Mouse (Mus musculus): Measurements from ENCODE around the gene Gca. TPM values are rescaled to one million over a fixed set of nuclear protein-coding genes. Genes with fewer than 3 reads are reported as not detected.
A peak's percentile ranks its signal among the peaks of the same experiment; 100 is the strongest.

Gene Gca
- polyA plus RNA-seq (2015; fragmentation: Nextera tagmentation; extraction: Ambion mirVana): 18.8 and 19.5 TPM in 2 replicates

DNA sequence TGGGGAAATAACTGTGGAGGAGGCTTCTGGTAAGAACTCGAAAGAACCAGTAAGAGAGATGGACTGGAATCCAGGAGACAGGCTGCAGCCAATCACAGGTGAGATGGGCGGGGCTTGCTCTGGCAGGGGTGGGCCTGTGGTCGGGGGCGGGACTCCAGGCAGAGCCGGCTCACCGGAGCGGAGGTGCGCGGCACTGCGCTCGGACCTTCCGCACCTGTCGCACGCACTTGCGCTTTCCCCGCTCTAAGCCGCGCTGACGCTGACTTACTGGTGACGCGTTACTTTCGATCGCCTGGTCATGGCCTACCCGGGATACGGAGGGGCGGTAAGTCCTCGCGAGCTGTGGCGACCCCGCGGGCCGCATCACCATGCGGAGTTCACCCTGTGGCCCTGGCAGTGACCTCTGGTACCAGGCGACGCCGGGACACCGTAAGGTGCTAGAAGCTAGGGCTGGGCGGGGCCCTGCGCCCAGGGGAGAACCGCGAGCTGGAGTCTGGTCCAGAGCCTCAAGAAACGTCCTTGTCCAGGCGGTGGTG lies at the start of gene Gca:
Gene Gca, plus strand, starts transcription at position 151 of the 536 bp plus-strand sequence.
- peak within 1 kb of the TSS; percentile 64 for H3K4me3 ChIP-seq (ENCODE audit: low read length)
- H3K4me2 ChIP-seq (replicated peaks; ENCODE audit: low read depth, low read length): peak within 1 kb of the TSS; percentile 88
- WGBS: under 1% methylated on average over 40 of the region's 43 CpGs
- H3K36me3 ChIP-seq (ENCODE audit: insufficient read depth, low read length): no peaks in the 10 kb centered on the region
- peak within 1 kb of the TSS; percentile 65 for H3K9ac ChIP-seq (replicated peaks; ENCODE audit: low read length)
- peaks cover 3% of the 10 kb centered on the region; the same call in 1 of the 2 replicates for H3K4me1 ChIP-seq (ENCODE audit: insufficient read depth, low read length)
- no peaks in the 10 kb centered on the region for H3K27me3 ChIP-seq (ENCODE audit: insufficient read depth, low read length)
- ATAC-seq (ENCODE audit: low FRiP score, low TSS enrichment): peak; percentile 99
- H3K9me3 ChIP-seq (ENCODE audit: low read length): no peaks in the 10 kb centered on the region
- no peak within 1 kb of the TSS for H3K27ac ChIP-seq (ENCODE audit: low read length)

GRCm38 (mm10) chr2:62618934-62619341 lies 45.1 kb upstream of the Gca start:
- Histone ChIP-seq H3K27ac (ENCODE audit: low read length) (no peak overlapping the region), H3K27me3 (ENCODE audit: insufficient read depth, low read length) (no peaks in the 10 kb centered on the region), H3K4me2 (replicated peaks; ENCODE audit: low read depth, low read length) (no peak overlapping the region), H3K36me3 (ENCODE audit: insufficient read depth, low read length) (no peaks in the 10 kb centered on the region), H3K4me1 (ENCODE audit: insufficient read depth, low read length) (no peaks in the 10 kb centered on the region), H3K4me3 (ENCODE audit: low read length) (no peak overlapping the region), H3K9me3 (ENCODE audit: low read length) (no peaks in the 10 kb centered on the region), H3K9ac (replicated peaks; ENCODE audit: low read length) (no peak overlapping the region)
- no peak for ATAC-seq (ENCODE audit: low FRiP score, low TSS enrichment)
- 85% methylated on average over 7 of the region's 7 CpGs for WGBS

DNA sequence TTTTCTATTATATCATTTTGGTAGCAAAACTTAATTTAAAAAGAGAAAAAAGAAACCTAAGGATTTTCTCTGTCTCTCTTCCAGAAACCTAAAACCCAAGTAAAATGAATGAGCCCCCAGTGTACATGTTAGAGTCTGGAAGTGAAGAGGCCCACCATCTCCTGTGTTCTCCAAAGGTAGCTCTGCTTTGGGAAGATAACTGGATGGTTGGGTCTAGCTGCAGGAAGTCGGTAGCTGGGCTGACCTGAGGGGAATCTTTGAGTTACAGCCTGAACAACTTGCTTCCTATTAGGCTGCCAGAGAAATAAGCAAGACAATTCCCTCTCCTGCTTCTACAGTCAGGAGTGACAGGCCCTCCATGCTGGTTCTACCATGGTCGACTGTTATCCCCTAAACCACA lies 44.4 kb upstream of the Gca start:
- H3K27me3 ChIP-seq (ENCODE audit: insufficient read depth, low read length): no peaks in the 10 kb centered on the region
- no peak for ATAC-seq (ENCODE audit: low FRiP score, low TSS enrichment)
- 49% methylated on average over 2 of the region's 2 CpGs for WGBS

DNA sequence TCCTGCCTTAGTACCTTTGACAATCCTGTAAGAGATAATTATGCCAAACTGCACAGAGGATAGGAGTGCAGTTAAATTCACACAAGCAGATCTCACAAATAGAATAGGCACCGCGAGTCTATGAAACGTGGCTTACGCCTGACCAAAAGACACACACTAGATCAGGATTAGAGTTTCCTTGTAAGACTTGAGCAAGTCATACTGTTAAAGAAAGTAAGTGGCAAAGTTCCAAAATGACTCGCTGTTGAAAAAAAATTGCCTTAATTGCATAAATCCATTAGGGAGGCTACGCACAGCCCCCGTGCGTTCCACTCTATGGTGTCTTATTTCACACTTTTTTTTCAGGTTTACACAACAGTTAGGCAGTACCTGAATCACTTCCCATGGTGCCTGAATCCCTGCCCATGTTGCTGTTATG lies 41.1 kb upstream of the Gca start:
- no peak overlapping the region for H3K4me3 ChIP-seq (ENCODE audit: low read length)
- H3K9me3 ChIP-seq (ENCODE audit: low read length): no peaks in the 10 kb centered on the region
- no peak for ATAC-seq (ENCODE audit: low FRiP score, low TSS enrichment)
- no peak overlapping the region for H3K9ac ChIP-seq (replicated peaks; ENCODE audit: low read length)
- H3K36me3 ChIP-seq (ENCODE audit: insufficient read depth, low read length): no peaks in the 10 kb centered on the region
- H3K27me3 ChIP-seq (ENCODE audit: insufficient read depth, low read length): no peaks in the 10 kb centered on the region
- H3K27ac ChIP-seq (ENCODE audit: low read length): no peak overlapping the region
- no peak overlapping the region for H3K4me2 ChIP-seq (replicated peaks; ENCODE audit: low read depth, low read length)
- no peaks in the 10 kb centered on the region for H3K4me1 ChIP-seq (ENCODE audit: insufficient read depth, low read length)
- WGBS: 64% methylated on average over 8 of the region's 8 CpGs

More for the DNA sequence above, 44.4 kb upstream of the Gca start:
- Histone ChIP-seq H3K9ac (replicated peaks; ENCODE audit: low read length) (no peak overlapping the region), H3K36me3 (ENCODE audit: insufficient read depth, low read length) (no peaks in the 10 kb centered on the region), H3K27ac (ENCODE audit: low read length) (no peak overlapping the region), H3K4me2 (replicated peaks; ENCODE audit: low read depth, low read length) (no peak overlapping the region), H3K9me3 (ENCODE audit: low read length) (no peaks in the 10 kb centered on the region), H3K4me1 (ENCODE audit: insufficient read depth, low read length) (no peaks in the 10 kb centered on the region), H3K4me3 (ENCODE audit: low read length) (no peak overlapping the region)

DNA sequence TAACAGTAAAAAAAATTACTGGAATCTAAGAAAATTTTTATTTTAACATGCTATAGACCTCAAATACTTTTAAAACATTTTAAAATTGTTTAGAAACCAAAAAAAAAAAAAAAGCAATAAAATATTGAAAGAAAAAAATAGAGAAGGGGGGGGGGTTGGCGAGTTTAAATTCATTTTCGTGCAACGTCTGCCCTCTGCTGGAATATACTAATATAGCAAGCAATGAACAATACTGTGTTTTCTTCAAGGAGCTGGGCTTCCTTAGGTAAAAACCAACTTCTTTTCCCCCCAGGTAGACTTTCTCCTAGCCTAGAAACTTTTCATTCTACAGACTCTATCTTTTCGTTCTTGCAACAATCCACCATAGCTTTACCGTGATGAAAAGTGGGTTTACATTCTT lies 36.4 kb upstream of the Gca start:
- no peaks in the 10 kb centered on the region for H3K36me3 ChIP-seq (ENCODE audit: insufficient read depth, low read length)
- 6% methylated on average over 5 of the region's 5 CpGs for WGBS
- no peak for ATAC-seq (ENCODE audit: low FRiP score, low TSS enrichment)

GRCm38 (mm10) chr2:62628356-62628755 lies 35.7 kb upstream of the Gca start:
- Histone ChIP-seq H3K36me3 (ENCODE audit: insufficient read depth, low read length) (no peaks in the 10 kb centered on the region), H3K27me3 (ENCODE audit: insufficient read depth, low read length) (no peaks in the 10 kb centered on the region), H3K9ac (replicated peaks; ENCODE audit: low read length) (no peak overlapping the region), H3K4me1 (ENCODE audit: insufficient read depth, low read length) (no peaks in the 10 kb centered on the region), H3K27ac (ENCODE audit: low read length) (no peak overlapping the region), H3K9me3 (ENCODE audit: low read length) (no peaks in the 10 kb centered on the region), H3K4me2 (replicated peaks; ENCODE audit: low read depth, low read length) (no peak overlapping the region), H3K4me3 (ENCODE audit: low read length) (no peak overlapping the region)
- 88% methylated on average over 5 of the region's 5 CpGs for WGBS
- no peak for ATAC-seq (ENCODE audit: low FRiP score, low TSS enrichment)

More for the DNA sequence above, 36.4 kb upstream of the Gca start:
- Histone ChIP-seq H3K9ac (replicated peaks; ENCODE audit: low read length) (no peak overlapping the region), H3K27ac (ENCODE audit: low read length) (no peak overlapping the region), H3K4me1 (ENCODE audit: insufficient read depth, low read length) (no peaks in the 10 kb centered on the region), H3K4me2 (replicated peaks; ENCODE audit: low read depth, low read length) (no peak overlapping the region), H3K27me3 (ENCODE audit: insufficient read depth, low read length) (no peaks in the 10 kb centered on the region), H3K9me3 (ENCODE audit: low read length) (no peaks in the 10 kb centered on the region), H3K4me3 (ENCODE audit: low read length) (no peak overlapping the region)

GRCm38 (mm10) chr2:62630446-62630845 lies 33.6 kb upstream of the Gca start:
- Histone ChIP-seq H3K36me3 (ENCODE audit: insufficient read depth, low read length) (no peaks in the 10 kb centered on the region), H3K27me3 (ENCODE audit: insufficient read depth, low read length) (no peaks in the 10 kb centered on the region), H3K4me1 (ENCODE audit: insufficient read depth, low read length) (no peaks in the 10 kb centered on the region), H3K4me2 (replicated peaks; ENCODE audit: low read depth, low read length) (no peak overlapping the region), H3K9ac (replicated peaks; ENCODE audit: low read length) (no peak overlapping the region), H3K4me3 (ENCODE audit: low read length) (no peak overlapping the region), H3K27ac (ENCODE audit: low read length) (no peak overlapping the region), H3K9me3 (ENCODE audit: low read length) (no peaks in the 10 kb centered on the region)
- ATAC-seq (ENCODE audit: low FRiP score, low TSS enrichment): no peak
- WGBS: 20% methylated on average over 6 of the region's 6 CpGs

DNA sequence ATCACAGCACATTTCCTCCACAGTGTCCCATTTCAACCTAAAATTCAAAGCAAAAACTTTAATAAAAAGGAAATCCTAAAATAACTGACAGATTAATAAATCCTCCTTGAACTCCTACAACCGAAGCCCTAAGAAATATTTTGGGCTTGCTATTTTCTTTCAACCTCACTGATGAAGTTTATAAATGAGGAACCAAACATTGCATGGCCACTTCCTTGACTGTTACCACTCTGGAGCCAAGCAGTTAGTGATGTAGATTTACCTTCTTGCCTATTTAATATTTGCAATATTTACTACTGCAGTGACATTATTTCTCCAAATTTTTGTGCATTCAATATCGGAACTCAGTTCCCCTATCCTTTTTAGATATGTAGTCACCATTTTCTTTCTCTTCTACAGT lies 24.2 kb upstream of the Gca start:
- Histone ChIP-seq H3K9me3 (ENCODE audit: low read length) (no peaks in the 10 kb centered on the region), H3K4me3 (ENCODE audit: low read length) (no peak overlapping the region), H3K36me3 (ENCODE audit: insufficient read depth, low read length) (no peaks in the 10 kb centered on the region), H3K9ac (replicated peaks; ENCODE audit: low read length) (no peak overlapping the region), H3K4me2 (replicated peaks; ENCODE audit: low read depth, low read length) (no peak overlapping the region), H3K27me3 (ENCODE audit: insufficient read depth, low read length) (no peaks in the 10 kb centered on the region), H3K4me1 (ENCODE audit: insufficient read depth, low read length) (no peaks in the 10 kb centered on the region), H3K27ac (ENCODE audit: low read length) (no peak overlapping the region)
- 71% methylated on average over 2 of the region's 2 CpGs for WGBS
- no peak for ATAC-seq (ENCODE audit: low FRiP score, low TSS enrichment)

GRCm38 (mm10) chr2:62643405-62644305 lies 20.4 kb upstream of the Gca start:
- Histone ChIP-seq H3K4me2 (replicated peaks; ENCODE audit: low read depth, low read length) (peak overlapping the region; percentile 42), H3K27ac (ENCODE audit: low read length) (no peak overlapping the region), H3K4me3 (ENCODE audit: low read length) (peak overlapping the region; percentile 17), H3K9me3 (ENCODE audit: low read length) (no peaks in the 10 kb centered on the region), H3K36me3 (ENCODE audit: insufficient read depth, low read length) (no peaks in the 10 kb centered on the region), H3K27me3 (ENCODE audit: insufficient read depth, low read length) (no peaks in the 10 kb centered on the region), H3K4me1 (ENCODE audit: insufficient read depth, low read length) (0 out of 2 replicates have a peak, but pooled peaks cover 5% of the 10 kb centered on the region), H3K9ac (replicated peaks; ENCODE audit: low read length) (no peak overlapping the region)
- ATAC-seq (ENCODE audit: low FRiP score, low TSS enrichment): no peak
- WGBS: 41% methylated on average over 21 of the region's 21 CpGs

GRCm38 (mm10) chr2:62644891-62645290 lies 19.2 kb upstream of the Gca start:
- H3K4me1 ChIP-seq (ENCODE audit: insufficient read depth, low read length): 0 out of 2 replicates have a peak, but pooled peaks cover 5% of the 10 kb centered on the region
- H3K9ac ChIP-seq (replicated peaks; ENCODE audit: low read length): no peak overlapping the region
- no peak overlapping the region for H3K4me2 ChIP-seq (replicated peaks; ENCODE audit: low read depth, low read length)
- WGBS: 93% methylated on average over 5 of the region's 5 CpGs
- H3K27ac ChIP-seq (ENCODE audit: low read length): no peak overlapping the region
- no peaks in the 10 kb centered on the region for H3K36me3 ChIP-seq (ENCODE audit: insufficient read depth, low read length)
- H3K9me3 ChIP-seq (ENCODE audit: low read length): no peaks in the 10 kb centered on the region
- H3K4me3 ChIP-seq (ENCODE audit: low read length): no peak overlapping the region
- no peaks in the 10 kb centered on the region for H3K27me3 ChIP-seq (ENCODE audit: insufficient read depth, low read length)
- no peak for ATAC-seq (ENCODE audit: low FRiP score, low TSS enrichment)
